Mouse (Mus musculus) ovary, postnatal 14 days (tissue): ENCODE data around the gene Nr6a1.
A peak's percentile ranks its signal among the peaks of the same experiment; 100 is the strongest.

ENCODE experiments used
- DNase-seq: peaks from one replicate; pipeline ENCODE4 v3.0.0; 2022; ENCODE audit warnings: low spot score

Nr6a1 gene

GRCm38 (mm10) chr2:38927115-38927979 is at the start of gene Nr6a1:
Nr6a1 (minus strand) TSS chr2:38927688.
- peak; percentile 66 for DNase-seq

- no peak for DNase-seq
Measured at GRCm38 (mm10) chr2:38975941-38976805, 48.7 kb upstream of the Nr6a1 start.

GRCm38 (mm10) chr2:38975181-38975580 is 47.7 kb upstream of the Nr6a1 start:
- DNase-seq, result no peak

- no peak for DNase-seq
Measured at GRCm38 (mm10) chr2:38974171-38974570, 46.7 kb upstream of the Nr6a1 start.

GRCm38 (mm10) chr2:38973701-38974100 is 46.2 kb upstream of the Nr6a1 start:
- DNase-seq, result no peak

GRCm38 (mm10) chr2:38973223-38973622 is 45.7 kb upstream of the Nr6a1 start:
- no peak for DNase-seq

GRCm38 (mm10) chr2:38970057-38970456 is 42.6 kb upstream of the Nr6a1 start:
- DNase-seq, result no peak

GRCm38 (mm10) chr2:38969650-38970049 is 42.2 kb upstream of the Nr6a1 start:
- DNase-seq, result no peak

GRCm38 (mm10) chr2:38964198-38964597 is 36.7 kb upstream of the Nr6a1 start:
- DNase-seq, result no peak

- no peak for DNase-seq
Measured at GRCm38 (mm10) chr2:38957671-38958223, 30.3 kb upstream of the Nr6a1 start.

- no peak for DNase-seq
Measured at GRCm38 (mm10) chr2:38956062-38956461, 28.6 kb upstream of the Nr6a1 start.

- peak; percentile 26 for DNase-seq
Measured at GRCm38 (mm10) chr2:38953152-38953883, 25.8 kb upstream of the Nr6a1 start.

GRCm38 (mm10) chr2:38950281-38950719 is 22.8 kb upstream of the Nr6a1 start:
- DNase-seq, result peak; percentile 66

GRCm38 (mm10) chr2:38947566-38947965 is 20.1 kb upstream of the Nr6a1 start:
- DNase-seq, result no peak

GRCm38 (mm10) chr2:38944460-38945161 is 17.1 kb upstream of the Nr6a1 start:
- DNase-seq, result no peak

- DNase-seq, result no peak
Measured at GRCm38 (mm10) chr2:38943977-38944376, 16.5 kb upstream of the Nr6a1 start.

GRCm38 (mm10) chr2:38943161-38943560 is 15.7 kb upstream of the Nr6a1 start:
- no peak for DNase-seq

GRCm38 (mm10) chr2:38941898-38942297 is 14.4 kb upstream of the Nr6a1 start:
- no peak for DNase-seq

GRCm38 (mm10) chr2:38941426-38941825 is 13.9 kb upstream of the Nr6a1 start:
- DNase-seq, result no peak

- no peak for DNase-seq
Measured at GRCm38 (mm10) chr2:38939047-38939446, 11.6 kb upstream of the Nr6a1 start.

GRCm38 (mm10) chr2:38938007-38938406 is 10.5 kb upstream of the Nr6a1 start:
- DNase-seq, result no peak
